Mouse (Mus musculus): ENCODE measurements around the gene Dut.

Dut gene

GRCm38 (mm10) chr2:125247108-125247961 is at the start of gene Dut:
Gene Dut (plus strand): TSS chr2:125247190.
- peak; percentile 95 for DNase-seq (ENCODE audit: low spot score)

GRCm38 (mm10) chr2:125208894-125209596 is 37.9 kb upstream of the Dut start:
- DNase-seq (ENCODE audit: low spot score), result no peak

DNA sequence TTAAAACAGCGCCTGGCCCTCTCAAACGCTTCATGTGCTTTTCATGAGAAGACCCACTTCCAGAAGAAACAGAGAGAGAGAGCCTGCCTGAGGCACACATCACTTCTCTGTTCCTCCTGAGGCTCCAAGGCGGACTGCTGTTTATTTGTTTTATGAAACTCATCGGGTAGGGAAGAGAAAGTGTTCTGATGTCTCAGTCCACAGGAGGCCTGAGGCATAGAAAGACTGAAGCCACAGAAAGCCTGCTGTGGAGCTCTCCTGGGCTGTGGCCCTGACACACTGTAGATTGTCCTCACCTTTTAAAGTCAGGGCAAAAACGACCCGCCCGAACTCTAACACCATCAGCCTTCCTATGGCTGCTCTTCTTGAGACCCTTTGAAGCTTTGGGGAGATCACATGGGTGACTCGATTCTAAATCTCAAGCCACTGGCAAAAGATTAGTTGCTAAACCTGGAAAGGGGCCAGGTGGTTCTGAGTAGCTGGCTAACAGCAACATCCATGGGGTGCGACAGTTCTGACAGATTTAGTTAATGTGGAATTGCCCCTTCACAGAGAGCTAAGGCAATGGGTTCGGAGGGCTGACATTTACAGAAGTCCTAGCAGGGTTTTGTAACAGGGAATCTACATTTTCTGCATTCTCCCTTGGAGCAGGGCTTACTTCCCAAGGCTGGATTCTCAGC is 35.0 kb upstream of the Dut start:
- no peak for DNase-seq (ENCODE audit: low spot score)

GRCm38 (mm10) chr2:125214592-125214991 is 32.4 kb upstream of the Dut start:
- DNase-seq (ENCODE audit: low spot score), result peak; percentile 27

GRCm38 (mm10) chr2:125217286-125217685 is 29.7 kb upstream of the Dut start:
- DNase-seq (ENCODE audit: low spot score), result no peak

- DNase-seq (ENCODE audit: low spot score), result no peak
These were observed 28.4 kb upstream of the Dut start for GRCm38 (mm10) chr2:125218566-125218965.

DNA sequence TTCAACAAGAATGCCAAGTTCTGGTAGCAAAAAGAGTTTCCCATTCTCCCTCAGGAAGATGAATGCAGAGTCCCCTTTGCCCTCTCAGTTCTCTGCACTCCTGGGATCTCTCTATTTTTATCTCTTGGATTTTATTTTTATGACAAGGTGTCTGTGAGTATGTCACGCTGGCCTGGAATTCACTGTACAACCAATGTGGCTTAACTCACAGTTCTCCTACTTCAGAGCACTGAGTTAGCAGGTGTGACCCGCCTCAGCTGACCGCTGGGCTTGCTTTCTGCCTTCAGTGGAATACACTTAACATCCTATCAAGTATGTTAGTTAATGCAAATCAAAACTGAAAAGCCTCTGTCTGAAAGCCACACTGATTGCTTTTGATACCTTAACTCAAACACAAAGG is 27.7 kb upstream of the Dut start:
- no peak for DNase-seq (ENCODE audit: low spot score)

DNA sequence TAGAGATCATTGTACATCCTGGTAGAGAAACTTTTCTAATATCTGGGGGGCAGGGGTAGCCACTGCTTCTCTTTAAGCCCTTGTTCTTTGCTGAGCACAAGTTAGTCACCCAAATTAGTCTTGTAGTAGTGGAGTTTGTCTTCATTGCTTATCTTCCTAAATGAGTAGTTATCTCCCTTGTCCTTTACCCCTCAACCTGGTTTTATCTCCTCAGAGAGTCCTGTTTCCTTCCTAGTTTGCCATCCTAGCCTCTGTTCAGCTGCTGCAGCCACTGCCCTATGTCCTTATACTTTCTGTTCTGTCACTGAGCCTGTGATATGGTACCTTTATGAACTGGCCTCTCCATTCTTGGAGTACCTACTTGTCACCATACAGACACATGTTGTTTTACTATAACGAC is 25.3 kb upstream of the Dut start:
- no peak for DNase-seq (ENCODE audit: low spot score)

DNA sequence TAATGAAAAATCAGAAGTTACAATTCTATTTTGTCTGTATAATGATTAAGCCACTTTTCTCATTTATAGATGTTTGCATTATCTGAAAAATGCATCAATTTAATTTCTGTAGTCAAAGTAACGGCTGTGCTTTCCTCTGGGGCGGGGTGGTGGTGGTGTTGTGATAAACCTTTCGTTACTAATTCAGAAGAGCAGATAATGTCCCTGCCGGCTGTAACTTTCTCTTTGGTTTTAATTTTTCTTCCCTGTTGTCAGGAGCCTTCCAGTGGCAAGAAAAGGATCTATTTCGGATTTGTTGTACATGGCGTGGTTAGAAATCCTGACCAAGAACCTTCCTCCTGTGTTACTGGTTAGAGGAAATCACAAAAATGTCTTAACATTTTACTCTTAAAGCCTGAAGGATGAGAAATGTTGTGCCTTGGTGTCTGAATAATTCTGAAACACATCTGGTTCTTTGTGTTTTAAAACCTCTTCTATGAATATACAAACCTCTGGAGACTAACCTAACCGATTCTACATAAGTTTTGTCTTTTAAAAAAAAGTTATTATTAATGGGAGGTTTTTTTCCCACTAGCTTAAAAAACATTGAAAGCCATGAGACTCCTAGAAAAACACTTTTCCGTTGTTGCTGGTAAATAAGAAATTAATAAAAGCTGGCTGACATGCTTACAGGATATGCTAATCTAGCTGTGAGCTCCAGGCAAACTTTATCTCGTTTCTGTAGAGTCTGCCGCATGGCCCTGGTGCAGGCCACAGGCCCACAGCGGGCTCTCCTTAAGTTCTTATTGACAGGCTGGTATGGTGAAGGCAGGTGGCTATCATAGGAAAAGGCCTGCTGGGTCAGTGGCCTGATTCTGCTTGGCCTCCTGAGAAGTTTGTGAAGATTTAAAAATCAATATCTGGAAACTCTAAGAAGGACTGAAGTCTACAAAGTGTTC is 18.2 kb upstream of the Dut start:
- no peak for DNase-seq (ENCODE audit: low spot score)

DNA sequence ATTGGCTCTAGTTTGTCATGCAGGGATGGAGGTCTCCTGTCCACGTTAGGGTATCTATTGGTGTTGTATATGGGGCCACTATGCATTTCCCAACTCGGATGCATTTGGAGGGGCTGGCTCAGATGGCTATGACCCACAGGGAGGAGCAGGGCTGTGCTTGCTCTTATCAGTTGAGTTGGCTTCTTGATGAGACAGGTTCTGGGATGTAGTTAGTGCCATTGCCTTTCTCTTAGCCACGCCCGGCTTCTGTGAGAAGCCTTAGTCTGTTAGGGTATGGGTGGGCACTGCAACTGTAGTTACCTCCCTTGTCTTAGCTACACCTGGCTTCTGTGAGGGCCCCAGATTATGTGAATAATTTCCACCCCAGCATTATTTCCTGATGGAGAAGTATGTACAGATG is 14.8 kb upstream of the Dut start:
- no peak for DNase-seq (ENCODE audit: low spot score)

DNA sequence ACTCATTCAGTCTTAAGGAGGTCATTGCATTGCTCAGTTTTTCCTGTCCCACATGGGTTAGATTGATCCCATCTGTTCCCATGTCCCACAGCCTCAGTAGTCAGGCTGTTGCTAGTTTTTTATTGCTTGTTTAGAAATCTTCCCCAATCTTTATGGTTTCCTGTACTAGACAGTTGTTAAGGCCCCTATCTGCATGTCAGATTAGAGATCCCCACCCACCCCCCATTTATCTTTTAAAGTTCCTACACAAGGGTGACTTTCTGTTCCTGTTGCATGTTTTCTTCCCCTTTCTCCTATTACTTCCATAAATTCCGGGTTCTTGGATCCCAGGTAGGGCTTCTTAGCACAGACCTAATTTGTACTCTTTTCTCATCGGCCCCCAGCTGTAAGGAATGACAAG is 13.5 kb upstream of the Dut start:
- DNase-seq (ENCODE audit: low spot score), result no peak

GRCm38 (mm10) chr2:125234049-125234448 is 12.9 kb upstream of the Dut start:
- no peak for DNase-seq (ENCODE audit: low spot score)

GRCm38 (mm10) chr2:125245545-125246285 is 1.3 kb upstream of the Dut start:
- no peak for DNase-seq (ENCODE audit: low spot score)

DNA sequence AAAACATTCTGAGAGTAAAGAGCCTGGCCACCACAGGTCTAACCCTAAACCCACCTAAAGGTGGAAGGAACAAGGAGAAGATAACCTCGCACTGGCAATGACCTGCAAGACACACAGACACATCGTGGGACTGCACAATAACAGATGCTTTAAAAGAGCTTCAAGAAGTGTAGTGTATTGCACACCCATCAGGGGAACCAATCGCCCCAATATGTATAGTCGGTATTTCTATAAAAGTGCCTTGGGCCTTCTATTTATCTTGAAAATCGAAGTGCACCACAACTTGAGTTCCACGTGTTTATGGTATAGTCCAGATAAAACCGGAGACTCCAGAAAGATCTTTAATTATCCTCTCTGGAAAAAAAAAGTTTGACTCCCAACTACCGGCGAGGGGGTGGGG is 321 bp upstream of the Dut start:
- no peak for DNase-seq (ENCODE audit: low spot score)

DNA sequence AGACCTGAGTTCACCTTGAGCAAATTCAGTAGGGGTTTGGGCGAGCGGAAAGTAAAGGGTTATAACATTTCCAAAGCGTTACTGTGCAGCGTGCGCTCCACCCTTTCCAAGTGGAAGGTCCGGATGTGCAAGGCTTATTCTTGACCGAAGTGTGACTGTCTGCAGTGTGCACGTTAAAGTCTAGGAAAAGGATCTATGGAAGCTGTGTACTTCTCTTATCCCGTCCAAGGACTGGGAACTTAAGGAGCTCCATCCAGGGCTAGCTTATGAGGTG is 909 bp downstream of the Dut start:
- DNase-seq (ENCODE audit: low spot score), result no peak

- DNase-seq (ENCODE audit: low spot score), result no peak
These were observed 1.3 kb downstream of the Dut start for GRCm38 (mm10) chr2:125248256-125248655.

DNA sequence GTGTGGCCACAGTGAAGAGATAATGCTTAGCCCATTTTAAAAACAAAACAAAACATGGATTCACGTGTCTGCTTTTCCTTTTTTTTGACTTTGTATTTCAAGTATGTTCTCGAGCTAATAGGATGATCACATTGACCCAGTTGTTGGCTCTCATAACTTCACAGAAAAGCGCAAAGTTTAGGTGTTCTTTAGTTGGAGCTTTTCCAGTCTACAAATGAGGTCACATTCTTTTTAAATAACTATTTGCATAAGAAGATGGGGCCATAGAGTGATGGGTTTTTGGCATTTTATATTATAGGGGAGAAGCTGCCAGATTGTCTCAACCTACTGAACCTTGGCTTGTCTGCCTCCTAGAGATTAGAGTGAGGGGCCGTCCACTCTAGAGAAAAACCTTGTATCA is 2.3 kb downstream of the Dut start:
- no peak for DNase-seq (ENCODE audit: low spot score)

DNA sequence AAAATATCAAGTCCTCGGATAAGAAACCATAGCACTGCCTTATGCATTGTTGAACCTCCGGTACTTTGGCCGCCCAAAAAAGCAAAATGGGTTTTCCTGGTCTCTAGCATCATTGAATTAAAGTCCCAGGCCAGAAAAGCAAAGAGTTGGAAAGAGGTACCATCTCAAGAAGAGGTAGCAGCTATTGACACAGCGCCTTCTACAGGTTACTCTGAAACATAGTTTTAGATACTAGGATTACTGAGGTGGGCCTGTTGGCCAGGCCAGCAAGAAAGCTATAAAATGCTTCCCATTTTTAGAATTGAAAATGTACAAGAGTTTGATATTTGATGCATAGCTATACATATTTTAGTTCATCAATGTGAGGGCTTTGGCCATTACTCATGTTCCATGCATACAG is 2.9 kb downstream of the Dut start:
- no peak for DNase-seq (ENCODE audit: low spot score)

DNA sequence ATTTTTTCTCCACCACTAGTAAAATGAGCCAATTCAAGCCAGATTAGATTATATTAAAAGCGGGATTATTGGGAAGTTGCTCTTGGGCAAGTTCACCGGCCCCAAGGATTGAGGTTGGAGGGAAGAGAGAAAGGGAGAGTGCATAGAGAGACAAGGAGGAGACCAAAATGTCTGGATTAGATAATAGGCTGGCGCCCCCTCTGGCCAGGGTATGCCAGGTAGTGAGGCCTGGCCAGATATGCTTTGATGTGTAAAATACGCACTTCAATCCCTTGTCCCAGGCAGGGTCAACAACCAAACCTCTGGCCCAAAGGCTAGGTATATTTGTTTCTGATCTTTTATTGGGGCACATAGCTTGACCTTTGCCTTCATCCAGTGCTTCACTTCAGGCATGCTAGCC is 4.8 kb downstream of the Dut start:
- DNase-seq (ENCODE audit: low spot score), result no peak

DNA sequence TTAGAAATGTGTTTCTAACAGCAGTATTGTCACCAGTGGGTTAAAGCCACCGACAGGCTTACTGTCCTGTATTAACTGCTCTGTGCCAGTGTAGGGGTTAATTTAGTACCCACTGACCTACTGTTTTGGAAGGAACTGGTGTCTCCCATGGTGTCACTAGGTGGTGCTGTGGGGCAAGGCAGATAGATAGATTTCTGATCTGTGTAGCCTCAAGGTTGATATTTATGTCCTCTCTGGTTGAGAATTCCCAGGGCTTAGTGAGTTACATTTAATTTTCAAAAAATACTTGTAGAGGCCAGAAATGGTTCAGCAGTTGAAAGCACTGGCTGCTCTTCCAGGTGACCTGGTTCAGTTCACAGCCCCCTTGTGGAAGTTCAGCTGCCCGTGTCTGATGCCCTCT is 5.3 kb downstream of the Dut start:
- peak; percentile 26 for DNase-seq (ENCODE audit: low spot score)

- DNase-seq (ENCODE audit: low spot score), result no peak
These were observed 6.7 kb downstream of the Dut start for GRCm38 (mm10) chr2:125253699-125254098.
